Comparison of ENCODE assay signal across 8 mouse cellular contexts in genomic region chr1:135584587-135585541, GRCm38 (mm10). TPM values are rescaled to one million over a fixed set of nuclear protein-coding genes. Genes with fewer than 3 reads are reported as not detected.
A peak's percentile ranks its signal among the peaks of the same experiment; 100 is the strongest.
DNase-seq lines count a peak whose midpoint lies in the region; ATAC-seq lines count a peak whose summit lies in the region.

No protein-coding gene starts in this region.

- H3K4me3 ChIP-seq in embryonic facial prominence, embryonic 10.5 days: peak overlapping the region; percentile 80
- H3K4me3 ChIP-seq in heart, embryonic 14.5 days (ENCODE audit: control insufficient read depth in 1 of 2, insufficient read depth in 1 of 2, low read depth in 1 of 2, low read length in 2 of 2): peak overlapping the region; percentile 50 to 65
- H3K4me3 ChIP-seq in liver, embryonic 15.5 days (replicated peaks): peak overlapping the region; percentile 41
- peak overlapping the region; percentile 57 for H3K4me3 ChIP-seq in neural tube, embryonic 11.5 days (ENCODE audit: low read depth, low read length)

- H3K9me3 ChIP-seq in embryonic facial prominence, embryonic 10.5 days: no peaks in the 10 kb centered on the region
- no peaks in the 10 kb centered on the region for H3K9me3 ChIP-seq in heart, embryonic 14.5 days (ENCODE audit: control insufficient read depth, low read length)
- H3K9me3 ChIP-seq in liver, embryonic 15.5 days (replicated peaks): no peaks in the 10 kb centered on the region
- no peaks in the 10 kb centered on the region for H3K9me3 ChIP-seq in neural tube, embryonic 11.5 days (ENCODE audit: control insufficient read depth, low read length)

- no peaks in the 10 kb centered on the region for H3K36me3 ChIP-seq in embryonic facial prominence, embryonic 10.5 days (replicated peaks)
- peaks cover 8% of the 10 kb centered on the region; the same call in 1 of the 2 replicates for H3K36me3 ChIP-seq in heart, embryonic 14.5 days (ENCODE audit: control insufficient read depth, insufficient read depth, low read length)
- no peaks in the 10 kb centered on the region for H3K36me3 ChIP-seq in liver, embryonic 15.5 days (replicated peaks)
- H3K36me3 ChIP-seq in neural tube, embryonic 11.5 days (ENCODE audit: control insufficient read depth, insufficient read depth, low read length): no peaks in the 10 kb centered on the region

- DNase-seq in heart, adult 18-20 months: peak; percentile 49 to 51
- DNase-seq in heart, adult 8-10 months (ENCODE audit: low spot score): no peak
- DNase-seq in embryonic facial prominence, embryonic 10.5 days (ENCODE audit: low spot score): peak; percentile 81
- peak; percentile 33 to 64 for DNase-seq in kidney, postnatal 25 days
- peak; percentile 78 for DNase-seq in neural tube, embryonic 11.5 days (ENCODE audit: low spot score)

- H3K4me1 ChIP-seq in embryonic facial prominence, embryonic 10.5 days: peaks cover 77% of the 10 kb centered on the region
- H3K4me1 ChIP-seq in heart, embryonic 14.5 days (ENCODE audit: control insufficient read depth in 2 of 2, insufficient read depth in 2 of 2, low read length in 2 of 2): peaks cover 41 to 64% of the 10 kb centered on the region in 2 experiments
- H3K4me1 ChIP-seq in liver, embryonic 15.5 days (replicated peaks): peaks cover 7% of the 10 kb centered on the region; the same call in 1 of the 2 replicates
- peaks cover 42% of the 10 kb centered on the region for H3K4me1 ChIP-seq in neural tube, embryonic 11.5 days (ENCODE audit: control insufficient read depth, insufficient read depth, low read length)

- H3K9ac ChIP-seq in heart, embryonic 14.5 days (ENCODE audit: low read length): peak overlapping the region; percentile 75
- H3K9ac ChIP-seq in liver, embryonic 15.5 days: no peak overlapping the region
- H3K9ac ChIP-seq in neural tube, embryonic 11.5 days (ENCODE audit: low read length): peak overlapping the region; percentile 62

- ATAC-seq in heart, embryonic 14.5 days (ENCODE audit: insufficient number of reproducible peaks, insufficient read depth, low FRiP score, low read depth): peak; percentile 62
- ATAC-seq in liver, embryonic 15.5 days (ENCODE audit: insufficient read depth): no peak
- ATAC-seq in neural tube, embryonic 11.5 days (ENCODE audit: insufficient read depth, low FRiP score, low TSS enrichment): 0 out of 2 replicates have a peak, but pooled peaks have one; percentile 46
- no peak for ATAC-seq in activated CD4-positive, CD25-positive, alpha-beta regulatory T cell, adult 4 months

- H3K4me2 ChIP-seq in heart, embryonic 14.5 days (ENCODE audit: low read length): peak overlapping the region; percentile 94
- peak overlapping the region; percentile 60 for H3K4me2 ChIP-seq in liver, embryonic 15.5 days
- peak overlapping the region; percentile 85 for H3K4me2 ChIP-seq in neural tube, embryonic 11.5 days (ENCODE audit: low read depth)

- peaks cover 23% of the 10 kb centered on the region for H3K27me3 ChIP-seq in embryonic facial prominence, embryonic 10.5 days (replicated peaks; ENCODE audit: low read depth, poor library complexity, severe bottlenecking)
- H3K27me3 ChIP-seq in heart, embryonic 14.5 days (ENCODE audit: control insufficient read depth, insufficient read depth, low read length): no peaks in the 10 kb centered on the region
- H3K27me3 ChIP-seq in liver, embryonic 15.5 days: peaks cover 52% of the 10 kb centered on the region
- H3K27me3 ChIP-seq in neural tube, embryonic 11.5 days (ENCODE audit: control insufficient read depth, insufficient read depth, low read length): no peaks in the 10 kb centered on the region

- 1% methylated on average over 72 of the region's 73 CpGs for WGBS in embryonic facial prominence, embryonic 10.5 days
- WGBS in heart, embryonic 14.5 days: 3% methylated on average over 72 of the region's 73 CpGs
- 14% methylated on average over 72 of the region's 73 CpGs for WGBS in liver, embryonic 15.5 days (ENCODE audit: insufficient replicate concordance)
- under 1% methylated on average over 66 of the region's 73 CpGs for WGBS in neural tube, embryonic 11.5 days

- H3K27ac ChIP-seq in embryonic facial prominence, embryonic 10.5 days (replicated peaks): peak overlapping the region; percentile 86
- H3K27ac ChIP-seq in heart, embryonic 14.5 days (replicated peaks in 1 of 2; ENCODE audit: control insufficient read depth in 1 of 2, insufficient read depth in 1 of 2, low read depth in 2 of 2, low read length in 2 of 2): peak overlapping the region; percentile 34 to 86
- H3K27ac ChIP-seq in liver, embryonic 15.5 days (replicated peaks): no peak overlapping the region
- H3K27ac ChIP-seq in neural tube, embryonic 11.5 days (ENCODE audit: low read depth, low read length): peak overlapping the region; percentile 80

RNA-seq across cellular contexts. Expression of gene Nav1, which starts 22.2 kb away (rescaled TPM):
- total RNA-seq in heart, adult 18-20 months (2021): 10 to 100 TPM; 16.3 to 16.7 TPM
- total RNA-seq in heart, adult 8-10 months (2022): 10 to 100 TPM; 14.8 to 19.1 (median 15.9) TPM
- 24.1 and 27.6 TPM in 2 replicates for polyA plus RNA-seq in embryonic facial prominence, embryonic 10.5 days (2016; fragmentation: Nextera tagmentation; extraction: Ambion mirVana)
- 28.0 and 33.6 TPM in 2 replicates for polyA plus RNA-seq in heart, embryonic 14.5 days (2014; fragmentation: Nextera tagmentation; extraction: Ambion mirVana)
- polyA plus RNA-seq in liver, embryonic 15.5 days (2015; fragmentation: Nextera tagmentation; extraction: Ambion mirVana): 1.0 and 1.2 TPM in 2 replicates
- 18.1 and 20.0 TPM in 2 replicates for polyA plus RNA-seq in neural tube, embryonic 11.5 days (2014; fragmentation: Nextera tagmentation; extraction: Ambion mirVana)
- polyA plus RNA-seq in activated CD4-positive, CD25-positive, alpha-beta regulatory T cell, adult 4 months (2017; shearing (Covaris generic)): under 1 TPM; 0.22 to 0.61 TPM

Comparison
In these comparisons a context has a peak if more than half of its experiments do, and no peak if none do; other contexts are left out.
1. ATAC-seq: peak in heart, embryonic 14.5 days (single experiment) and neural tube, embryonic 11.5 days (single experiment); none in liver, embryonic 15.5 days (single experiment) and activated CD4-positive, CD25-positive, alpha-beta regulatory T cell, adult 4 months (single experiment).
2. Peak in every context shown above with its lines, with median percentiles within 50 percentile points of each other: H3K4me3 ChIP-seq and H3K4me2 ChIP-seq.